Mouse (Mus musculus) thymus, adult 2 months (tissue): ENCODE results near the gene Zfp651.

ENCODE experiments used
- CTCF ChIP-seq: fragments of 200-500 bp; IDR thresholded peaks from 2 replicates; pipeline ENCODE4 v1.5.1; 2012; ENCODE audit warnings: mild to moderate bottlenecking, control low read depth, low read length, moderate library complexity, borderline replicate concordance; ENCODE audit not compliant: control insufficient read depth, poor library complexity, insufficient read depth; ENCODE audit errors: extremely low read depth
- POLR2A ChIP-seq: fragments of 200-500 bp; IDR thresholded peaks from 2 replicates; pipeline ENCODE4 v1.6.1; 2012; ENCODE audit warnings: mild to moderate bottlenecking, low read length, control low read depth, moderate library complexity; ENCODE audit not compliant: control insufficient read depth, poor library complexity, insufficient read depth; ENCODE audit errors: extremely low read depth

DNA sequence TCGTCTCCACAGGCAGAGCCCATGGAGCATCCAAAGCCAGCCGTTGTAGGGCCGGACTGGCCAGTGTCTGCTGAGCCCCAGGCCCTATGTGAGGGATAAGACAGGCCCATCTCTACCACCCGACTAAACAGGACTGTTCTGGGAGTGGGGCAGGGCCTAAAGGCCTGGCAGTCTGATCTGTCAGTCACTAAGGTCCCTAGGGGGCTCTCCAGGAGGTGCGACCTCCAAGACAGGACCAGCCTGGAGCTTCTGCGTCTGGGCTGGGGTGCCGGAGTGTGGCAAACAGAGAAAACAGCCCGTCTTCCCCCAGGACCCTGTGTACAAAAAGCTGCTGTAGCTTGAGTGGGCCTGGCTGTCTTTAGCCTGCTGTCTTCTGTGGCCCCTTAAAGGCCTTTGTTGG lies 2.7 kb downstream of the Zfp651 start:
- TF ChIP-seq CTCF (no peak), POLR2A (no peak)
